Mouse (Mus musculus) heart, adult 10 weeks (tissue): ENCODE data around the gene Reg3d. TPM values are rescaled to one million over a fixed set of nuclear protein-coding genes. Genes with fewer than 3 reads are reported as not detected.

ENCODE experiments used
- polyA plus RNA-seq: library from polyadenylated mRNA; stranded (reverse); fragments of 350-450 nt; fragmentation: Illumina TruSeq; extraction: RNeasy Lipid Tissue Mini Kit (QIAGEN cat#74804); gene quantifications from one replicate; pipeline ENCODE4 v1.2.3, GENCODE M21; 2014; ENCODE audit warnings: low read depth, low replicate concordance

Reg3d gene
- not detected for polyA plus RNA-seq

GRCm38 (mm10) chr6:78378765-78379164 is at the start of gene Reg3d:
Gene Reg3d, minus strand, starts transcription at chr6:78378865.

GRCm38 (mm10) chr6:78422411-78422810 is 43.7 kb upstream of the Reg3d start, which contains the start of gene Reg1:
Gene Reg1, plus strand, starts transcription at chr6:78422711.

GRCm38 (mm10) chr6:78395323-78395722 is 16.7 kb upstream of the Reg3d start, which contains the start of gene Reg2:
Gene Reg2, plus strand, starts transcription at chr6:78395623.

GRCm38 (mm10) chr6:78380409-78380808 is 1.7 kb upstream of the Reg3d start, which contains the start of gene Reg3a:
Gene Reg3a, plus strand, starts transcription at chr6:78380709.

GRCm38 (mm10) chr6:78370357-78370756 is 8.3 kb downstream of the Reg3d start, which contains the start of gene Reg3b:
Gene Reg3b, plus strand, starts transcription at chr6:78370657.

Other genes with a start within 250 kb of the Reg3d start
- gene Reg3b, start 8.2 kb downstream of the Reg3d start, polyA plus RNA-seq, result not detected
- not detected for gene Reg3a, start 1.8 kb upstream of the Reg3d start, polyA plus RNA-seq
- gene Reg2, start 16.8 kb upstream of the Reg3d start, polyA plus RNA-seq, result not detected
- gene Reg1, start 43.8 kb upstream of the Reg3d start, polyA plus RNA-seq, result not detected
- not detected for gene Reg3g, start 90.0 kb upstream of the Reg3d start, polyA plus RNA-seq